Mouse (Mus musculus) monocyte, adult 5-6 weeks (primary cell): ENCODE results near the gene Dguok. TPM values are rescaled to one million over a fixed set of nuclear protein-coding genes. Genes with fewer than 3 reads are reported as not detected.

ENCODE experiments used
- ATAC-seq: fragments of 153-309, 156-312 bp; replicated peaks from 2 replicates; pipeline ENCODE4 v1.8.0; 2017; ENCODE audit warnings: mild to moderate bottlenecking; ENCODE audit not compliant: low TSS enrichment, insufficient number of reproducible peaks, severe bottlenecking, poor library complexity, low FRiP score
- total RNA-seq: library from RNA; stranded (forward); fragments of 200-1000, 200-491, 200-594 nt; gene quantifications from 3 replicates; pipeline ENCODE4 v1.2.3, GENCODE M21; 2017

Gene Dguok
- total RNA-seq, 1 experiment from 2014 or later: 32.4 TPM

GRCm38 (mm10) chr6:83440510-83441258 lies 66.1 kb downstream of the Dguok start:
- no peak for ATAC-seq

DNA sequence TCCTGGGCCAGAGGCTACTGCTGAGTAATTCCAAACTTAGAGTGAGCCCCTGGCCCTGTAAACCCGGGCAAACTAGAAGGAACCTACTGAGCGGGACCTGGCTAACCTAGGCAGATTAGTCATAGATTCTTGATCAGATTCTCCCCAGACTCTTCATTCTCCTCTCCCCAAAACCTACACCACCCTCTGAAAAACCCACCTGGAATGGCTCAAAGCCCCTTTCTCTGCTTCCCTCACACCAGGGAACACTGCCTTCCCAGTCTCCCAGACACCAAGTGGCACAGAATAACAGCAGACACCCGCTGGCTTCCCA lies 66.6 kb downstream of the Dguok start:
- ATAC-seq: no peak

GRCm38 (mm10) chr6:83439781-83440180 lies 67.0 kb downstream of the Dguok start:
- ATAC-seq: no peak

DNA sequence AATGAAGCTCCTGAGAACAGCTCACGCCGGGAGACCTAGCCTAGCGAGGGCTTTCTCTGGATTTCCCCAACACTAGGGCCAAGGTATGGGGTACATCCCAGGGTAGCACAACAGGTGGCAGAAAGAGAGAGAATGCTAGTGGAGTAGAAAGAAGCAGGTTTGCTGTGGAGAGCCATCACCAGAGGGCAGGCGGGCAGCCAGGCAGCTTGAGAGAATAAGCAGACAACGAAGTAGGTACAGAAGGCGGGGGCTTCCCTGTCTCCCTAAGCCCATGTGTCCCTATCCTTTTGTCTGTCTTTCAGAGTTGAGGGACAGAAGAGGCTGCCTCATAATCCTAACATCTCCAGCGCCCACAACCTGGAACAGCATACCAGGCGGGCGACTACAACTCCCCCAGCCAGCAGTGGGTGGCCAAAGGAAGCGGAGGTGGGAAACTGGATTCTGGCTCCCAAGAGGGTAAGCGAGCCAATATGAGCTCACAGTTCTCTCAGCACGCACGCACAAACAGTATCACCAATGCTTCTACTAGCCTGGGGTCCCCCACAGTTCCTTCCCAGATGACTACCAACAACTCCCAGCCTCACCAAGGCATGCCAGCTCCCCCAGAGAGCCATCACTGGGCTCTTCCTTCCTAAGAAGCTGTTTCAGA lies 67.5 kb downstream of the Dguok start:
- no peak for ATAC-seq

GRCm38 (mm10) chr6:83438584-83438983 lies 68.2 kb downstream of the Dguok start:
- no peak for ATAC-seq

- no peak for ATAC-seq
These were observed 69.0 kb downstream of the Dguok start for GRCm38 (mm10) chr6:83437802-83438201.

DNA sequence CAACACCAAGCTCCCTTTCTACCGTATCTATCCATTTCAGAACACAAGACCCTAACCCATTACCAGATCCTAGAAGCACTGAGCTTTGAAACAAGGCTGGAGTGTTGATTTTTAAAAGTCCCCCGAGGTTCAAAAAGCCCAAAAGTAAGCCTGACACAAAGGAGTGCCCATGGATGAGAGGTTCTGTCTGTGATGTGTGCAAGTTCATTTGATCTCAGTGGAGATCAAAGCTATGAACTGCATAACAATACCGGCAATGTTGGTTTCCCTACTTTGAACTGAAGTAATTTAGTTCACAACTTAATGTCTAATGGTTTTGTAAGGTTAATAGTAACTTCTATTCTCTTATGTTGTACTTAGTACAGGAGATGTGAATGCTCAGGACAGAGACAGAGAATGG lies 69.5 kb downstream of the Dguok start:
- ATAC-seq: no peak

- no peak for ATAC-seq
These were observed 70.2 kb downstream of the Dguok start for GRCm38 (mm10) chr6:83436547-83436946.

DNA sequence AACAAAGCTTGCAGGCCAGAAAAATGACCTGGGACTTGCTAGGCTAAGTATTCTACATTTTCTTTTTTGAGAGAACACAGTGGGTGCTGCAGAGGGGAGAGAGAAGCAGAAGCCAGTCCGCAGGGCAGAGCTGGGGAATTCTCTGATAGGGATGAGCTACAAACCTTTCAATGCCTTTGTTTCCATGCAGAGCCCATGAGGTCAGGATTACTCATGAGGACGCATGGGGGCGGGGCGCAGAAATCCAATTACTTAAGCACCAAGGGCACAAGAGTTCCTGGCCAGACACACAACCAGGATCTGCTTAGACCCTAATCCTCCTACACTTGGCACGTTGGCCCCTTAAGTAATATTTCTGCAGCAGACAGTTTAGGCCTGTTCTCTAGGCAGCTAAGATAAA lies 71.6 kb downstream of the Dguok start:
- no peak for ATAC-seq

DNA sequence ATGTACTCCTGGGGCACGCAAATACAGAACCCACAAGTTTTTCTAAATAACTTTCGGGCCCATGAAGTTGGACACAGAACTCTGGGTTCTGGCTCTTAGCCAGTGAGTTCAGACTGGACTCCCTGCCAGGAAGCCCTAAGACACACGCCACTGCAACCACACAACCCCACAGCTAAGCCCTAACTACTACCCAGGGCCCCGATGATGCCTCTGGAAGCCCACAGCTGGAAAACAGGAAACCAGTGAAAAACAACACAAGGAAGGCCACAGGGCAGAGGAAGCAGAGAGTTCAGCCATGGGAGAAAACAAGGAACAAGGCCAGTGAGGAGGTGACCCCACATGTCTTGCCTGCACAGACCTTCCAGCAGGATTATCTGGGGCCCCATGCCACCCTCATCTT lies 73.2 kb downstream of the Dguok start:
- ATAC-seq: no peak

DNA sequence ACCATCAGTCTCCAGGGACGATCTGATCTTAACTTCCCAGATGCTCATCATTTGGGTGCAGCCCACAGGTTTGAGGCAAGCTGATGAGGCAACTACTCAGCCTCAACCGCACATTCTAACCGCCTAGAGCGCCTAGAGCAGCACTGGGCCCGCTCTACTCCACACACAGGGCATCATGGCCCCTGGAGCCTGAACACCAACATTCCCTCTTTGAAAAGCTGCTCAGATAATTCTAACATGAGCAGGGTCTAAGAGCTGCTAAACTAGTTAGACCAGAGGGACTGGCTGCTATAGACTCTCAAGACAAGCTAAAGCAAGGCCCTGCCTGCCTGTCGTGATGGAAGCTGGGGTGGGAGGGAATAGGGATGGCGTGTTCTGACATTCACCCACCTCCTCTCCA lies 73.8 kb downstream of the Dguok start:
- no peak for ATAC-seq

Other genes starting within 250 kb of the Dguok start
- 25.6 to 40.2 TPM (median 28.5 TPM) in 3 replicates for gene Mthfd2, start 181.1 kb downstream of the Dguok start, total RNA-seq
- gene Mob1a, start 181.0 kb downstream of the Dguok start, total RNA-seq: 300 to 314 TPM (median 304 TPM) in 3 replicates
- 13.0 to 48.5 TPM (median 38.5 TPM) in 3 replicates for gene Bola3, start 157.8 kb downstream of the Dguok start, total RNA-seq
- 11.6 to 26.4 TPM (median 11.9 TPM) in 3 replicates for gene Tet3, start 47.9 kb downstream of the Dguok start, total RNA-seq
- gene Actg2, start 29.3 kb upstream of the Dguok start, total RNA-seq: 0.97 TPM in 1 of 3 replicates, not detected in the others
- 3.2 to 19.3 TPM (median 3.9 TPM) in 3 replicates for gene Stambp, start 65.8 kb upstream of the Dguok start, total RNA-seq
- not detected in 3 replicates for gene Clec4f, start 149.2 kb upstream of the Dguok start, total RNA-seq
- gene Cd207, start 170.9 kb upstream of the Dguok start, total RNA-seq: not detected in 3 replicates
- not detected in 3 replicates for gene Vax2, start 204.3 kb upstream of the Dguok start, total RNA-seq
- gene Atp6v1b1, start 236.0 kb upstream of the Dguok start, total RNA-seq: not detected in 3 replicates